Mouse (Mus musculus) frontal cortex, postnatal 25 days (tissue): ENCODE measurements around the gene Trmt13.
A peak's percentile ranks its signal among the peaks of the same experiment; 100 is the strongest.
"Not testable (repeated sequence)": the region's sequence is repeated elsewhere in the genome, so short reads cannot be mapped to it uniquely, and the experiment has no call there.

Experiments used
- DNase-seq, 2 experiments: peaks; one replicate each; pipeline ENCODE4 v3.0.0; 2022; ENCODE audit warnings: low spot score in 2 of 2

The Trmt13 gene

GRCm38 (mm10) chr3:116634091-116634490, 19.7 kb upstream of the Trmt13 start:
- no peak for DNase-seq

DNA sequence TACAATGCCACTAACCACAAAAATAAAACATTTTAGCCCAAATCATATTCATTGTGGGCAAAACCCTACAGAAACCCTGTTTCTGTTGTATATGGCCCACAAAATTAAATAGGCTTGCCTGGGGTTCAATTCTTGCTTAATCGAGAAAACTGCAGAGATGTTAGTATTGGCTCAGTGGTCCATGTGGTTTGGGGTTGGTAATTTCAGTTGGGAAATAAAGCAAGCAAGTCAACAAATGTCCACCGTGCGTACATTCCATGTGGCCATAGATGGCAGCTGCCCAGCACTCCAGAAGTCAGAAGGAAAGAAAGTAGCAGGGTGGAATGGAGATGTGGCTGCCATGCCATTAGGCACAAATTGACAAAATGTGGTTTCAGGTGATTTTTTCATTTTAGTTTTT, 18.6 kb upstream of the Trmt13 start:
- DNase-seq = no peak

- no peak for DNase-seq
These were observed 17.1 kb upstream of the Trmt13 start for GRCm38 (mm10) chr3:116631459-116631858.

GRCm38 (mm10) chr3:116622641-116623040, 8.3 kb upstream of the Trmt13 start:
- no peak for DNase-seq

DNA sequence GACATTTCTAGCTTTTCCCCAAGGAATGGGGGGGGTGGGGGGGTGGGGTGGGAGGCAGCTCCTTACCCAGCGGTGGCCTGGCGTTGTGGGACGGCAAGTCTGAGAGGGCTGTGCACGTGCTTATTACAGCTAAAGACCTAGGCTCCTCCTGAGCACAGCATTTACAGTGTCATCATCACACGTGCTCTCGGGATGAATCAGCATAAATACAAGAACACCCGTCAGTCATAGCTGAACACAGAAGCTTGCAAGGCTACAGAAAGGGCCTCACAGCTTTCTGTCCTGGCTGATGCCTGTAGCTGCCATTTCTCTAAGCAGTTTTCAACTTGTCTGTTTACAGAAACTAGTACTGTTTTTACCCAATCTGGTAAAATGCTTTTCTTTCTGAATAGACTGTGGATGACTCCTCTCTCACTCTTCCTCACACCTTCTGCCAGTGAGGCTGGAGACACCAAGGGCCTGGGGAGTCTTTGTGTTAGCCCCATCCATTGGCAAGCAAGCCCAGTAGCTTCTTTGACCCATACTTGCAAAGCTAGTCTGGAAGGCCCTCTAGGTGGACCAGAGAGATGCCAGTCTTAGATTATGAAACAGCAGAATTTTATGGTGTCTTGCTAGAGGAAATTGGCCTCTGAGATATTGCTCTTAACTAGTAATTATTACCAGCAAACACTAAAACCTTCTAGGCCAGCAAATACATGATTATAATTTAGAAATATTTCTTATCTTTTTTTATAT, 6.4 kb upstream of the Trmt13 start:
- DNase-seq = no peak

DNA sequence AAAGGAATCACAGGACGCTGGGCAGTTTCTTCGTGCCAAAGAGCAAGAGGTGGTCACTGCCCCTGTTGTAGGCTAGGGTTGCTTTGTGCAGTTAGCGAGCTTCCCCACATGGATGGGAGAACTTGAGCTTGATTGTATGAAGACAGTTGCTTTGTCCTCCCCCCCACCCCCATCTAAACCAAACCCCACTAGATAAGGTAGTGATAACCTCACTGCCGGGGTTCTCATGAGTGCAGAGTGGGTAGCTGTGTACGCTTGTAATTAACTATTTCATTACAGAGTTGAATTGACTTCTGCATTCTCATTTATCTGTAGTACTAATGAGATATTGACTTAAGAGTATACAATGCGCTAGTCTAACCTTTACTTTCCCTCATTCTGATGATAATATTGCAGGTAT, 4.5 kb upstream of the Trmt13 start:
- no peak for DNase-seq

DNA sequence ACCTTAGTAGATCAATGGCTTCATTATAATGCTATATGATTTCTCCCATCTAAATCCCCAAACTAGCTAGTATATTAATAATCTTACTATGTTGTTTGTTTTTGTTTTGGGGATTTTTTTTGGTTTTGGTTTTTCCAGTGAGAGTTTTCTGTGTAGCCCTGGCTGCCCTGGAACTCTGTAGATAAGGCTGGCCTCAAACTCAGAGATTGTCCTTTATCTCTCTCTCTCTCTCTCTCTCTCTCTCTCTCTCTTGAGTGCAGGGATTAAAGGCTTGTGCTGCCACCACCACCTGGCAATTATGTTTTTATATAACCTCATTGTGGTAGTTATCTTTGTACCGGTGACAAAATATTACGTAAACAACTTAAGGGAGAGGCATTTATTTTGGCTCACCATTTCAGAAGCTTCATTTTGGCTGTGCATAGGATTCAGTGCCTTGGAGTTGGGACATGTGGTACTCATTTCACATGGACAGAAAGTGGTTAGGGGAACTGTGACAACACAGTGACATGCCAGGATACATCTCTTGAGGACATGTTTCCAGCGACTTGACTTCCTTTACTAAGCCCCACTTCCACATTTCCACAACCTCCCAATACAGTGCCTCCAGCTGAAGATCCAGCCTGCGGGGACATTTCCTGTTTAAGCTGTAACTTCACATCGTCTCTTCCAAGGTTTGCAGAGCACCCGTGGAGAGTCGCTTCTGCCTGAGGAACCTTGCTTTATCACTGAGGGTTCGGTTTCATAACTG, 1.1 kb upstream of the Trmt13 start:
- no peak for DNase-seq

- no peak for DNase-seq
These were observed 9.8 kb downstream of the Trmt13 start for GRCm38 (mm10) chr3:116604570-116604969.

GRCm38 (mm10) chr3:116601781-116602180, 12.6 kb downstream of the Trmt13 start:
- no peak for DNase-seq

DNA sequence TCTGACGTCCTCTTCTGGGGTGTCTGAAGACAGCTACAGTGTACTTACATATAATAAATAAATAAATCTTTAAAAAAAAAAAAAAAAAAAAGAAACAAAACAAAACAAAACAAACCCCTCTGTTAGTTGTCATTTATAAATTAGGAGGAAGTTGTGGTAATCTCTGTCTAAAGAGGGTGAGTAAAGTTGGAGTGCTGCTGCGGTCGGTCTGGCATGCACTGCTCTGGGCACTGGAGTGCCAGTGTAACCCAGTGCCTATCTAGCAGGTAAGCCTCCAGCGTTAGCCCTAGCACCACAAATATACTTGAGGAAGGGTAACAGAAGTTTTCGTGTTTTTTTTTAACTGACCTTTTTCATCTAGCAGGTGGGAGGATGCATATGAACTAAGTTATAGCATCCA, 13.4 kb downstream of the Trmt13 start:
- no peak for DNase-seq

DNA sequence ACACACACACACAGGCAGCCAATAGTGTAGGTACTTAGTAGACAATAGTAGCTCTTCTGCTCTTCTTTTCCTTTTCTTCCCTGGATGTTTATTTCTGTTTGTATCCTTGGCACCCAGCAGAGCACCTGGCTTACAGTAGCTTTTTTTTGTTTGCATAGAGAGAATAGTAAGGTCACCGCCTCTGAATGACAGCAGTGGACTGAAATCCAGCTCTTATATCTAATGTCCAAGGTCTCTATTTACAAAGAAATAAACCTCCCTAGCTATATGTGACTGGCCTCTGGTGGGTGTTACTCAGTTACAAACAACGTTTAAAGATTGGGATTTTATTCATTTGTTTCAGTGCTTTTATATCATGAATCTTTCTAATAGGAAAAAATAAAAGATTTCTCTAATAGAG, 14.7 kb downstream of the Trmt13 start:
- no peak for DNase-seq

GRCm38 (mm10) chr3:116595603-116595991, 18.8 kb downstream of the Trmt13 start:
- no peak for DNase-seq

DNA sequence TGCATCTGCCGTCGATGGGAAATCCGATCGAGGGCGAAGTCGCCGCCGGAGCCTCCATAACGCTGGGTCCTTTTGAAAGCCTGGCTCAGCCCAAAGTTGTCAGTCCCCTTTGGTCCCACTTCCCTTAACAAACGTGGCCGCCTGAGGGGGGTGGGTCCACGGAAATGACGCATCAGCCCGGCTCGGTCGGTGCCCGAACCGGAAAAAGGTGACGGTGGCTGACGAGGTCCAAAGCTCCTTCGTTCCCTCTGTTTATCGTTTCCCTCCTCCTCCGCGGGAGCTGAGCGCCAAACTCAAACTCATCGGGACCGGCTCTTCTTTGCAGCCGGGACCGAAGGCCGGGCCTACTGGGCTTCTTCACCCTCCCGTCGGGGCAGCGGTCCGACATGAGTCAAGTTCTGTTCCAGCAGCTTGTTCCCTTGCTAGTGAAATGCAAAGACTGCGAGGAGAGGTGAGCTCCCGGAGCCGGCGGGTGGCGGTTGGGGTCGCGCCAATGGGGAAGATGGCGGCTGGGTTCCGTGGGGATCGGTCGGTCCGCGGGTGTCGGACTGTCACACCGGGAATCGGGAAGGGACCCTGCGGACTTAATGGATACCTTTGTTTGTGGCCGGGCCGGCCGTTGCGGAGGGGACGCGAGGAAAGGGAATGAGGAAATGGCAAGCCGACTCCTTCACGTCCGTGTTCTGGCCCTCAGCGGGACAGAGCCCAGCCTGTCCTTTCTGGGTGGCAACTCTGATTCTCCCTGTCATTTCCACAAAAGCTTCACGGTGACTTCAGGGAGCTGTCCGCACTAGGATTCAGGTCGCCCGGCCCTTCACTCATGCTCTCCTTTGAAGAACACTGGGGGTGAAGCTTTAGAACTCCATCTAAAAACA, 19.4 kb downstream of the Trmt13 start, which contains the start of gene Sass6:
Sass6 (plus strand) TSS at position 255 of the 875 bp plus-strand sequence.
- DNase-seq = peak; percentile 98 to 99

DNA sequence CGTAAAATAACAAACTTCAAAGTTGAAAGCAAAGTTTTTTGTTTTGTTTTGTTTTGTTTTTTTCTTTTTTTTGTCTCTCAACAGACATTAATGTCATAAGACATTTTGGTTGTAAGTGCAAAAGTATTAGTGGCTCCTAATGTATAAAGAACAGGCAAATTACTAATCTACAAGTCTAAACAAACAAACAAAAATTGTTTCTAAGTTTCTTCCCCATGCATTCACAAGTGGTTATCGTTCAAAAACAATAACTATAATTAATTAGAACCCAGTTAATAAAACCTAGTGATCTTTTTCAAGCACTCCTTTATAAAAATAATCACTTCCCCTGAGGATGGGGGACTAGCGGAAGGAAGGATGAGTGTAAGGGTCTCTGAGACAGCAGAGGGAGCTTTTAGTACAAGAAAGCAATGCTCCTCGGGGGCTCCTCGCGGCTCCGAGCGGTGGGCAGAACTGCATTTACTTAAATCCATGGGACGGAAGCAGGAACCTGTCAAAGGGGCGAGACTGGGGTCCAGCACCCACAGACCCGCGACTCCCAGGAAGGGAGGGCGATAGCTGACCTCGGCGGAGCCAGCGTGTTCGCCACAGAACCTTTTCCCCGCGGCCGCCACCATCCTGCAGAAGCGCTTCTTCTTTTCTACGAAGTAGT, 20.2 kb downstream of the Trmt13 start:
- DNase-seq = no peak

DNA sequence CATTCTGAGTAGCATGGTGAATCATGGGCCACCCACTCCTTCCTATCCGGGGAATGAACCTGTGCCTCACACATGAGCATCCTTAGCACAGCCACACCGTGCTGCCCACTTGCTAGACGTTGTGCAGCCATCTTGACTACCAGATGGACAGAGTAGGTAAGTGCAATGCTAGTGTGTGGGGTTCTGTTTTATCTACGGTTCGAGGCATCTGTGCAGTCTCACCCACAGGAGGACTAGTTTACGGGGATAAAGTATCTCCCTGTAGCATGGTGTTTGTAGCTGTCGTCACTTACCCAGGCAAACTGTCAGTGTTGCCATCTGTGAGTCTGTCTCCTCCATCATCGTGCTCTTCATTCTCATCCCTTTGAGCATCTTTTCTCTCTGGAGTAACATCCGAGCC, 32.2 kb downstream of the Trmt13 start:
- DNase-seq = peak; percentile 7 to 21

DNA sequence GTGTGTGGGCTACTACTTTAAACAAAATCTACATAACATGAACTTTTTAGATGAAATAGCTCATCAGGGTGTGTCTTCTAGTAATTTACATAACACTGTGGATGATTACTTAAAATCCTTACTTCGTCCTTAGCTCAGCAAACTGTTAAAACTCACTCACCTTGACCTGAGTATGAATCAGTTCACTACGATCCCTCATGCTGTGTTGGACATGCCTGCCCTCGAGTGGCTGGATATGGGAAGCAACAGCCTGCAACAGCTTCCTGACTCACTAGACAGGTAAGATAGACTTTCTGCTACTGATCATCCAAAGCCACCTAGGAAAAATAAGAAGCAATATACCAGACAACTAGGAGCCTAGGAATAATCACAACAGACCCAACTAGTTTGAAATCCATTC, 37.1 kb downstream of the Trmt13 start:
- no peak for DNase-seq

- DNase-seq = no peak
These were observed 43.8 kb downstream of the Trmt13 start for GRCm38 (mm10) chr3:116570628-116571027.

DNA sequence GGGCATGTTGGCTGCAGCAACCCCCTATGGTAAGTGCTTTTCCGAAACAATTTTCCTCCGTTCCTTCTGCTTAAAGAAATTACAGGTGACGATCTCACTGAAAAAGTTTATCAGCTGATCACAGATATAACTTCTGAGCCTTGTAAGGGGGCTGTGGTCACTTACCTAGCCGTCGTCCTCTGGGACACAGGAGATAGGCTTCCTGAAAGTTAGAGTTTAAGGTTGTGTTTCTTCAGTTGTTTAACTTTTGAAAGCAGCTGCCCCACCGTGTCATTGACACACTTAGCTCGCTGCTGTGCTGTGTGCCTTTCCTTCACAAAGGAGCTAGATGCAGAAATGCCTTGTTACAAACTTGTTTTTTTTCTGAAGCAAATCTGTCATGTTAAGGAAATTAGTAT, 51.3 kb downstream of the Trmt13 start:
- DNase-seq = no peak

DNA sequence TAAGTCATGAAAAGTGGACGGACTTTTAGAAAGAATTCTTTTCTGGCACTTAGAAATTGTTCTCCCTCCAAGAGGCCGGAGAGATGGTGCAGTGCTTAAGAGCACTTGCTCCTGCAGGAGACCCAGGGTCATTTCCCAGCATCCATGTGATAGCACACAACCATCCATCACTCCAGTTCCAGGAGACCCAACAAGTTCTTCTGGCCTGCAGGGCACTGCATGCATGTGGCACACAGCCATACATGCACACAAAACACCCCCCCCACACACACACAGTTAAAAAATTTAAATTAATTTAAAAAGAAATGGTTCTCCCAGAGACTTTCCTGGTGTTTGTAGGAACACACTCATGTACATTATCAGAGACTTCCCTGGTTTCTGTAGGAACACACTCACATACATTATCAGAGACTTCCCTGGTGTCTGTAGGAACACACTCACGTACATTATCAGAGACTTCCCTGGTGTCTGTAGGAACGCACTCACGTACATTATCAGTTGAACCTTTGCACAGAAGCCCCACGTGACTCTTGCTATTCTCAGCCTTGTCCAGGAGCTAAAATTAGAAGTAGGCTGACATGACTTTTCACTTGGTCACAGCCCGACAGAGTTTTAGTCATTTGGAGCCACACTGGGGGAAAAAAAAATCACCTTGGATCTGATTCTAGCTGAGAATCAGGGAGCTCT, 51.8 kb downstream of the Trmt13 start, which contains the start of gene Lrrc39:
Lrrc39 (plus strand) TSS at position 566 of the 687 bp plus-strand sequence.
- no peak for DNase-seq

DNA sequence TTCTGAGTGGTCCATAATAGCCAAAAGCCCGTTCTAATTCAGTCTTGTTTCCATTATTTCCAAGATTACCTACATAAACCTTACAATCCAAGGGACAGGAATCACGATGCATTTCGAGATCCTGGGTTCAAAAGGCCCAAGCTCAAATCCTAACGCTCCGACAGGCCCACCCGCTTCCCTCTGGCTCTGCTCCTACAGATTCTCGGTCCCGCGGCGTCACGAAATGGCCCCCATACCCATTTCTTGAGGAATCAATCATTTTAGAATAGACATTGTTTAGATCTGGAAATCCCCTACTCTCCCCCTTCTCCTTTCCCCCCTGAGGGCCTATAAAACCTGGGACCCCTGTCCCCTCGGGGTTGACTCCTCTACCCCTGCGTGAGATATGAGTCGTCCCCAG, 53.1 kb downstream of the Trmt13 start:
- DNase-seq = not testable (repeated sequence)

DNA sequence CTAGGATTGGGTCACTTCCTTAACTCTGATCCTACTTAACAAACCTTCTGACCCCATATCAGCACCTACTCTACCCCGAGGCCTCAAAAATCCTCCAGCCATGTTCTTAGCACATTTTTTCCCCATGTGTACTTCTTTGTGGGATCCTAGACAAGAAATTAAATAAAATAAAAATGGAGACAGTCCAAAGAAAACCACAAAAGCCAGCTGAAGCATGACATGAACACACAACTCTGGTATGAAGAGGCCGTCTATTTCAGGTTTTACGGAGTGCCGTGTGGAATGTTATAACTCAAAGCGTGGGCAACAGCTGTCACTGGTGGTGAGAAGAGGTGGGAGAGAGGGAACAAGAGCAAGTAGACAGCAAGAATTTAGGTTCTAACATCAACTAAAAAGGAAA, 63.0 kb downstream of the Trmt13 start:
- no peak for DNase-seq
